Mouse (Mus musculus): Measurements from ENCODE around the gene Lrrc4.

The Lrrc4 gene

GRCm38 (mm10) chr6:28852342-28852741 lies 20.8 kb upstream of the Lrrc4 start:
- Histone ChIP-seq H3K27me3 (ENCODE audit: insufficient read depth, low read length) (no peaks in the 10 kb centered on the region), H3K9me3 (ENCODE audit: low read length) (no peaks in the 10 kb centered on the region), H3K4me1 (replicated peaks; ENCODE audit: low read depth, low read length) (peaks cover 7% of the 10 kb centered on the region; the same call in 1 of the 2 replicates), H3K4me3 (replicated peaks; ENCODE audit: low read length) (no peak overlapping the region), H3K36me3 (ENCODE audit: insufficient read depth, low read length) (peaks cover 16% of the 10 kb centered on the region)
- TF ChIP-seq NANOG (IDR thresholded peaks at IDR 0.05; ENCODE audit: borderline replicate concordance, low read length): no peak
- no peak for TF ChIP-seq CTCF (conservative IDR thresholded peaks at IDR 0.05; ENCODE audit: low read length)
- no peak for TF ChIP-seq POU5F1 (IDR thresholded peaks at IDR 0.05; ENCODE audit: borderline replicate concordance, low read length)

GRCm38 (mm10) chr6:28850326-28850900 lies 18.9 kb upstream of the Lrrc4 start:
- Histone ChIP-seq H3K4me1 (replicated peaks; ENCODE audit: low read depth, low read length) (peaks cover 5% of the 10 kb centered on the region; the same call in 1 of the 2 replicates), H3K36me3 (ENCODE audit: insufficient read depth, low read length) (peaks cover 16% of the 10 kb centered on the region), H3K4me3 (replicated peaks; ENCODE audit: low read length) (no peak overlapping the region), H3K9me3 (ENCODE audit: low read length) (no peaks in the 10 kb centered on the region), H3K27me3 (ENCODE audit: insufficient read depth, low read length) (no peaks in the 10 kb centered on the region)
- TF ChIP-seq NANOG (IDR thresholded peaks at IDR 0.05; ENCODE audit: borderline replicate concordance, low read length) (no peak), POU5F1 (IDR thresholded peaks at IDR 0.05; ENCODE audit: borderline replicate concordance, low read length) (no peak), CTCF (conservative IDR thresholded peaks at IDR 0.05; ENCODE audit: low read length) (no peak)

GRCm38 (mm10) chr6:28849317-28849716 lies 17.8 kb upstream of the Lrrc4 start:
- Histone ChIP-seq H3K4me1 (replicated peaks; ENCODE audit: low read depth, low read length) (no peaks in the 10 kb centered on the region; the same call in 1 of the 2 replicates), H3K27me3 (ENCODE audit: insufficient read depth, low read length) (no peaks in the 10 kb centered on the region), H3K9me3 (ENCODE audit: low read length) (no peaks in the 10 kb centered on the region), H3K4me3 (replicated peaks; ENCODE audit: low read length) (no peak overlapping the region), H3K36me3 (ENCODE audit: insufficient read depth, low read length) (peaks cover 16% of the 10 kb centered on the region)
- TF ChIP-seq POU5F1 (IDR thresholded peaks at IDR 0.05; ENCODE audit: borderline replicate concordance, low read length): no peak
- TF ChIP-seq CTCF (conservative IDR thresholded peaks at IDR 0.05; ENCODE audit: low read length): no peak
- TF ChIP-seq NANOG (IDR thresholded peaks at IDR 0.05; ENCODE audit: borderline replicate concordance, low read length): no peak

GRCm38 (mm10) chr6:28848891-28849290 lies 17.3 kb upstream of the Lrrc4 start:
- Histone ChIP-seq H3K4me1 (replicated peaks; ENCODE audit: low read depth, low read length) (no peaks in the 10 kb centered on the region), H3K4me3 (replicated peaks; ENCODE audit: low read length) (no peak overlapping the region), H3K27me3 (ENCODE audit: insufficient read depth, low read length) (no peaks in the 10 kb centered on the region), H3K9me3 (ENCODE audit: low read length) (no peaks in the 10 kb centered on the region), H3K36me3 (ENCODE audit: insufficient read depth, low read length) (peaks cover 16% of the 10 kb centered on the region)
- no peak for TF ChIP-seq CTCF (conservative IDR thresholded peaks at IDR 0.05; ENCODE audit: low read length)
- no peak for TF ChIP-seq NANOG (IDR thresholded peaks at IDR 0.05; ENCODE audit: borderline replicate concordance, low read length)
- TF ChIP-seq POU5F1 (IDR thresholded peaks at IDR 0.05; ENCODE audit: borderline replicate concordance, low read length): no peak

- H3K9me3 ChIP-seq (ENCODE audit: low read length): no peaks in the 10 kb centered on the region
- no peak for TF ChIP-seq CTCF (conservative IDR thresholded peaks at IDR 0.05; ENCODE audit: low read length)
- TF ChIP-seq POU5F1 (IDR thresholded peaks at IDR 0.05; ENCODE audit: borderline replicate concordance, low read length): no peak
- no peak for TF ChIP-seq NANOG (IDR thresholded peaks at IDR 0.05; ENCODE audit: borderline replicate concordance, low read length)
- H3K27me3 ChIP-seq (ENCODE audit: insufficient read depth, low read length): no peaks in the 10 kb centered on the region
- no peaks in the 10 kb centered on the region for H3K4me1 ChIP-seq (replicated peaks; ENCODE audit: low read depth, low read length)
- H3K36me3 ChIP-seq (ENCODE audit: insufficient read depth, low read length): peaks cover 14% of the 10 kb centered on the region
- H3K4me3 ChIP-seq (replicated peaks; ENCODE audit: low read length): no peak overlapping the region
Observed at GRCm38 (mm10) chr6:28848285-28848794, 16.8 kb upstream of the Lrrc4 start.

GRCm38 (mm10) chr6:28847616-28848015 lies 16.1 kb upstream of the Lrrc4 start:
- Histone ChIP-seq H3K27me3 (ENCODE audit: insufficient read depth, low read length) (no peaks in the 10 kb centered on the region), H3K4me1 (replicated peaks; ENCODE audit: low read depth, low read length) (no peaks in the 10 kb centered on the region), H3K9me3 (ENCODE audit: low read length) (no peaks in the 10 kb centered on the region), H3K36me3 (ENCODE audit: insufficient read depth, low read length) (peaks cover 10% of the 10 kb centered on the region), H3K4me3 (replicated peaks; ENCODE audit: low read length) (no peak overlapping the region)
- TF ChIP-seq POU5F1 (IDR thresholded peaks at IDR 0.05; ENCODE audit: borderline replicate concordance, low read length) (no peak), CTCF (conservative IDR thresholded peaks at IDR 0.05; ENCODE audit: low read length) (no peak), NANOG (IDR thresholded peaks at IDR 0.05; ENCODE audit: borderline replicate concordance, low read length) (no peak)

GRCm38 (mm10) chr6:28845610-28846009 lies 14.1 kb upstream of the Lrrc4 start:
- H3K4me1 ChIP-seq (replicated peaks; ENCODE audit: low read depth, low read length): no peaks in the 10 kb centered on the region
- no peaks in the 10 kb centered on the region for H3K27me3 ChIP-seq (ENCODE audit: insufficient read depth, low read length)
- TF ChIP-seq NANOG (IDR thresholded peaks at IDR 0.05; ENCODE audit: borderline replicate concordance, low read length) (no peak), CTCF (conservative IDR thresholded peaks at IDR 0.05; ENCODE audit: low read length) (no peak), POU5F1 (IDR thresholded peaks at IDR 0.05; ENCODE audit: borderline replicate concordance, low read length) (no peak)
- no peaks in the 10 kb centered on the region for H3K9me3 ChIP-seq (ENCODE audit: low read length)
- no peak overlapping the region for H3K4me3 ChIP-seq (replicated peaks; ENCODE audit: low read length)
- no peaks in the 10 kb centered on the region for H3K36me3 ChIP-seq (ENCODE audit: insufficient read depth, low read length)

GRCm38 (mm10) chr6:28842375-28843276 lies 11.1 kb upstream of the Lrrc4 start:
- no peak overlapping the region for H3K4me3 ChIP-seq (replicated peaks; ENCODE audit: low read length)
- no peaks in the 10 kb centered on the region for H3K9me3 ChIP-seq (ENCODE audit: low read length)
- H3K36me3 ChIP-seq (ENCODE audit: insufficient read depth, low read length): no peaks in the 10 kb centered on the region
- TF ChIP-seq NANOG (IDR thresholded peaks at IDR 0.05; ENCODE audit: borderline replicate concordance, low read length) (no peak), POU5F1 (IDR thresholded peaks at IDR 0.05; ENCODE audit: borderline replicate concordance, low read length) (no peak), CTCF (conservative IDR thresholded peaks at IDR 0.05; ENCODE audit: low read length) (no peak)
- no peaks in the 10 kb centered on the region for H3K4me1 ChIP-seq (replicated peaks; ENCODE audit: low read depth, low read length)
- no peaks in the 10 kb centered on the region for H3K27me3 ChIP-seq (ENCODE audit: insufficient read depth, low read length)
